Mouse (Mus musculus) cerebellum, adult 11-12 months (tissue): ENCODE measurements around the gene Gmip.

Experiments used
- DNase-seq: peaks from one replicate; pipeline ENCODE4 v3.0.0; 2022

The Gmip gene

DNA sequence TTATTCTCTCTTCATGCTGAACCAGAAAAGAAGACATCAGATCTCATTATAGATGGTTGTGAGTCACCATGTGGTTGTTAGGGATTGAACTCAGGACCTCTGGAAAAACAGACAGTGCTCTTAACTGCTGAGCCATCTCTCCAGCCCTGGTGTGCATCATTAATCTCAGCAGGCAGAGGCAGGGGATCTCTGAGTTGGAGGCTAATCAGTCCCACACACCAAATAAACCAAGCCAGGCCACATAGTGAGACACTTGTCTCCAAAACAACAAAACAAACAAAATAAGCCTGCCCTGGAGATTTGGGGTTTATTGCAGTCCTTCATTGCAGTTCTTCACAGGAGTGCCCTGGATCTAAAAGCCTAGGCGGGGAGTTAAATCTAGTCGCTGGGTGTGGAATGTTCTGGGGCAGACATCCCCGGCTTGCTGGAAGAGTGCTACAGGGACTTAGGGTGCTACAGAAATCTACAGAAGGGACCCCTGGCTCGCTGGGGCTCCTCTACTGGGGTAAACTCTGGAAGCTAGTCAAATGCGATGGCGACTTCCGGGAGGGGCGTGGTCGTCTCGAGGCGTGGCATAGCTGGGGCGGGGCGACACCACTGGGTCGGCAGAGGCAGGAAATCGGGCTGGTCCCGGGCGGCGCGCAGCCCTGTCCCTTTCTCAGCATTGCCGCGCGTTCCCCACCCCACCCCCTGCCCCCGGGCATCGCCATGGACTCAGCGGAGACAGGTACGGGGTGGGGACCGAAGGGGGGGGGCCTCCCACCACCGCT lies at the start of gene Gmip:
Gene Gmip (plus strand): TSS at position 586 of the 770 bp plus-strand sequence.
- no peak for DNase-seq

DNA sequence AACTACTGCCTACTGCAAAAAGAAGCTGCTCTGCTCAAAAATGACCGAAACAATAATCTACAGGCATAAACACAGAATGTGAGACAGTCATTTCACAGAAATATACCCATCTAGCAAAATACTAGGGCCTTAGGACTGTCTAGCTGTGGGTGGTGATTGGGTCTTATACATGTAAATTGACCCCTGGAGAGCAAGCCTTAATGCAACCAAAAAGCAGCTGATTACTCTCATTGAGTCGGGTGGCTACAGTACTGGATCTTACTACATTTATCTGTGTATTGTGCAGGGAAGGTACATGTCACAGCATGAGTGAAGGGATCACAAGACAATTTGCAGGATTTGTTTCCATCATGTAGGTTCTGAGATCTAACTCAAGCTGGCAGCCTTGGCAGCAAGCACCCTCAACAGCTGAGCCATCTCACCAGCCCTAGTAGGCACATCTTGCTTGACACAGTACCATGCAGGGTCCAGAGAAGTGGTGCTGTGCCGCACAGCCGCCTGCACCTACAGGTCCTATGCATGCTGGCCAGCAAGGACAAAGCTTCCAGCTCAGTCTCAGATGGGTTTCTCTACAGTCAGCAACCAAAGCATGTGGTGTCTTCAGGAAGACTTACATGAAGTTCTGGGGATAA lies 46.5 kb upstream of the Gmip start:
- DNase-seq = no peak

DNA sequence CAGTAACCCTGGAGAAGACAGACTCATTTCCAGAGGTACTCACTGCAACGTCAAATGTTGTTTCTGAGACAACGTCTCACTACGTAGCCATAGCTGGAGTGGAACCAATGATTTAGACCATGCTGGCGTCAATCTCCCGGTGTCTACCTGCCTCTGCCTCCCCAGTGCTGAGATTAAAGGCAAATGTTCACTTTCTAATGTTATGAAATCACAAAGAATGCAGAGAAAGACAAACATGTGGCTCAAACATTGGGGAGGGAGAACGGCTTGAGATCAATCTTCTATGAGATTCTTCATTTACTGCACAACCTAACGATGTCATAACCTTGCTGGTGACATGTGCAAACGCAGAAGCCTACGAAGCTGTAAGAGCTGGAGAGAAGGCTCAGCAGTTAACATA lies 37.3 kb upstream of the Gmip start:
- no peak for DNase-seq

DNA sequence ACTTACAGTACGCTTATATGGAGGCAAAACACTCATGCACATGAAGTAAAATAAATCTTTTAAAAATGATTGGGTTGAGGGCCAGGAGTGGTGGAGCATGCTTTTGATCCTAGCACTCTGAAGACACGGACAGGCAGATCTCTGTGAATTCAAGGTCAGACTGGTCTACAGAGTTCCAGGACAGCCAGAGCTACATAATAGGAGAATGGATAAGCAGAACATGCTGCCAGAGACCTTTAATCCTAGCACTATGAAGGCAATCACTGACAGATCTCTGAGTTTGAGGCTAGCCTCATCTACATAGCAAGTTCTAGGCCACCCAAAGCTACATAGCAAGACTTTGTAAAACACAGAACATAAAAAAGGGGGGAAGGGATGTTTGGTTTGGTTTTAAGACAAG lies 36.4 kb upstream of the Gmip start:
- DNase-seq = no peak

DNA sequence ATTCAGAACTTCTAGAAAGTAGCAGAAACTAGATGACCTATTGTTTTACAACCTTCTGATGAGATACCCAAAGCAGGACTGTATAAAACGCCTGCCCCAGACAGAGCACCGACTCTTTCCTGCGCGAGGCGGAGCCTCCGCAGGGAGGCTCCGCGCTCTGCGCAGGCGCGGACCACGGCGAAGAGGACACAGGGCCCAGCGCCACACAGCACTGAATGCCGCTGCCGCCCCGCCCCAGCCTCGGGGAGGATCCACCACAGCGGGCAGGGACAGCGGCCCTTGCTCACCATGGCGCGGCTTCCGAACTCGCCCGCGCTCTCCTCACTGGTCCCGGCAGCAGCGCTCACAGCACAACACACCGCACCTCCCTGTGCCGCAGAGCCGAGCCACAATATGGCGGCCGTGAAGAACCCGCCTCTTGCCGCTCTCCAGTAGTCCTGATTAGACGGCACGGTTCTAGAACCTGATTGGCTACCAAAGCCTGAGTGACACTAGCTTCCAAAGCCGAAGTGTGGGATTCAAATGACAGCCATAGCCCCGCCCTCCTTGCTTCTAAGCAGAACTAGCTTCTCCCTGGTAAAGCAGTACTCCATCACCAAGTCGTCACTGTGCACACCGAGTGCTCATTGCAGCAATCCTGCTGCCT lies 33.9 kb upstream of the Gmip start, which contains the start of gene Gm20422:
Gene Gm20422 (minus strand): TSS at position 384 of the 646 bp plus-strand sequence.
- peak; percentile 93 for DNase-seq

DNA sequence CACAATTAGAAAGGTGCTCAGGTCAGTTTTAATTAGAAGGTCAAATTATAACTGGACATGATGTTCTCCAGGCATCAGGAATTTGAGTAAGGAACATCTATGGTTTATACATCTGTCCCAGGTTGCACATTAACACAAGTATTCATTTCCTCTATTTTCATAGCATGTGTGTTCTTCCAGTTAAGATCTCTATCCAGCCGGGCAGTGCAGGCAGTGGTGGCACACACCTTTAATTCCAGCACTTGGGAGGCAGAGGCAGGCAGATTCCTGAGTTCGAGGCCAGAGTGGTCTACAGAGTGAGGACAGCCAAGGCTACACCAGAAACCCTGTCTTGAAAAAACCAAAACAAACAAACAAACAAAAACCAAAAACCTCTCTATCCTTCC lies 33.3 kb upstream of the Gmip start:
- no peak for DNase-seq

DNA sequence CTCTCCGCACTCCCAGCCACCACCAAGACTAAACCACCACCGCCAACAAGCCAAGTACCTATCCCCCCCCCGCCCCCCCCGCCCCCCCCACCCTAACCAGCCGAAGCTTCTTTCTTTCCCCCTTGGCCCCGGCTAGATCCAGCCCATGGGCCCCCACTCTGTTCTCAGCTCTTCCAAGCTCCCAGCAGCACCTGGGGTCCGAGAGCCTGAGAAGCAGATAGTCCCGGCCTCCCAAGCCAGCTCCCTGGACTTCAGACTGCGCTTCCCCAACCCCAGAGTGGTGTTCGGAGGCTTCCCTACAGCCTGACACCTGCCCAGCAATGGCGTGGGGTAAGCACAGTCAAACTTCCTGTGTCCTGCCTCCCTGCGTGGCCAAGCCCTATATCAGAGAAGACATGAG lies 31.4 kb upstream of the Gmip start:
- no peak for DNase-seq

DNA sequence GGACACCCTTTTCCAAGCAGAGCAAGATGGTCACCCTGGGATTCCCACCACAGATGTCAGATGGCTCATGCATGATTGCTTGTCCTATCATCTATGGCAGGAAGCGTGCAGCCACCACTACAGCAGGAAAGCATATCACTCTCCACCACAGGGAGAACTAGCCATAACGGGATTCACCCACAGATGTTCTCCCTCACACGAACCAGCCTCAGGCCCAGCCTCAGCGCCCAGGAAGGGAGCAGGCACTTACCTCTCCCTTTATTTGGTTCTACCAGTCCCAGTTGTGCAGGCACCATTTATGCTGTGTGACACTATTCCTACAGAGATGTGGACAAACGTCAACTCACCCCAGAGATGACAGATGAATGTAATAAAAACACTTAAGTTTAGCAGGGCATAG lies 19.4 kb upstream of the Gmip start:
- DNase-seq = no peak

DNA sequence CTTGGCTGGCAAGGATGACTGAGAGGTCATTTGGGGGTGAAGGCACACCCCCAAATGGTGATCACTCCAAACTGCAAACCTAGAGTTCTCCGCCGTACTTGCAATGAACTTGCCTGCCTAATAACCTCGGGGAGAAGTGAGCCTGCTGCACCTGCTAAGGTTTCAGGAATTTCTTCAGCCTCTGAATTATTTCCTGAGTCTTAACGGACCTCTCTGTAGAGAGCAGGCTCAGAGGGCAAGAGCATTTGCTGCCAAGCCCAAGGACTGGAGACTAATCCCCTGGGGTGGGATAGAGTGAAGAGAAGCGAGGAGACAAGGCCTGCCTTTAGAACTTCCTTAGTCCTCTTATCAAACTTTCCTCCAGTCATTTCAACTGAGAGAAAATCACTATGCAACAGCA lies 18.7 kb upstream of the Gmip start:
- no peak for DNase-seq

DNA sequence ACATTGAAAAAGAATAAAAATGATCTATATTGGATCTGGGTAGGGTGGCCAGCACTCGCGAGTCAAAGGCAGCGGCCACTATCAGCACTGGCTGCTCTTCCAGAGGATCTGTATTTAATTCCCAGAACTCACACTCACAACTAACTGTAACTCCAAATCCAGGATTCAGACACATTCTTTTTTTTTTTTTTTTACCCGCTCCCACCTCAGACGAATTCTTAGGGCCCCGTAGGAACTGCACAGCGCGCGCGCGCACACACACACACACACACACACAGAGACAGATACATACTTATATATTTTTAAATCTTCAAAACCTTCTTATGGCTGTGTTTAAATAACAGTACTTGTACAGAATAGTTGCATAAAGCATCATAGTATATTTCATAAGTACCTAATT lies 18.1 kb upstream of the Gmip start:
- no peak for DNase-seq

DNA sequence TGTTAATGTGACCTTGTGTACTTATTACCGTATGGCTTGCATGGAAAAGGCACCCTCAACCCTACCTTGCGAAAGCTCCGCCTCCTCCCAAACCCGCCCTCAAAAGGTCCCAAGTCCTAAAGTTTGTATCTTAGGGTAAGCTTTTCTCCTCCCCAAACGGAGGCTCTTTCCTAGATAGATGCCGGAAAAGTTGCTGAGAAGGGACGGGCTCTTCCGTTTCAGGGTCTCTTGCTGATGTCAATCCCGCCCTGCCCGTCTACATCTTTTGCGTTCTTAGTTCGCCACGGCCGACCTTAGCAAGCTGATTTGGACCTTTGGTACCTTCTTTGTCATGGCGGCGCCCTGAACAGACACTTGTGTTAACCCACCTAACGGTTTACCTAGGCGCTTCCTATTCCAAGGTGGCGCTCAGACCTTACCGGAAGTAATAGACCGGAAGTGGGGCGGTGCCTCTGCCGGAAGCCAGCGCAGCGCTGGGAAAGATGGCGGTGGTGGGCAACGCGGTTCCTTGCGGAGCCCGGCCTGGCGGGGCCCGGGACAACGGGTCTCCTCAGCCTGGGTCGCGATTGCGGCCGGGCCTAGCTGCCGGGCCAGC lies 17.6 kb upstream of the Gmip start, which contains the start of the genes Atp13a1 and Zfp866:
Gene Atp13a1 (plus strand): TSS at position 391 of the 595 bp plus-strand sequence.
Gene Zfp866 (minus strand): TSS at position 406 of the 595 bp plus-strand sequence.
- peak; percentile 86 for DNase-seq

DNA sequence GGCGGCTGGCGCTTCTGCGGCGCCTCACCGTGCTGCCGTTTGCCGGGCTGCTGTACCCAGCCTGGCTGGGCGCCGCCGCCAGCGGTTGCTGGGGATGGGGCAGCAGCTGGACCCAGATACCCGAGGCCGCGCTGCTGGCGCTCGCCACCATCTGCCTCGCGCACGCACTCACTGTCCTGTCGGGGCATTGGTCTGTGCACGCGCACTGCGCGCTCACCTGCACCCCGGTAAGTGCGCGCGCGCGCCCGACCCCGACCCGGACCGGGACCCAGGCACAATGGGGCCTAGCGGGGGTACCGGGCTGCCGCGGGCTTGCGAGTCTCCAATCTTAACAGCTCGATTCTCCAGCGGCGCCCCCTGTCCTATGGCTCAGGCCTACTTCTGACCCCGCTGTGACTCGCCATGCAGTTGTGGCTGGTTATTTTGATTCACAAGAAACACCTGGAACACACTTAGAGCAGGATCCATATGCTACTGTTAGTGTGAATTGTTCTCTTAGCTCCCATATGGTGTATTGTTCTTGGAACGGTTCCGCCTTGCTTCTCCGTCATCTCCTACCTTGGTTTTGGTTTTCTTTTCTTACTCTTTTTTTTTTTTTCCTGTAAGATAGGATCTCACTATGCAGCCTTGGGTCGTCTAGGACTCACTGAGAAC lies 16.9 kb upstream of the Gmip start:
- DNase-seq = peak; percentile 69

DNA sequence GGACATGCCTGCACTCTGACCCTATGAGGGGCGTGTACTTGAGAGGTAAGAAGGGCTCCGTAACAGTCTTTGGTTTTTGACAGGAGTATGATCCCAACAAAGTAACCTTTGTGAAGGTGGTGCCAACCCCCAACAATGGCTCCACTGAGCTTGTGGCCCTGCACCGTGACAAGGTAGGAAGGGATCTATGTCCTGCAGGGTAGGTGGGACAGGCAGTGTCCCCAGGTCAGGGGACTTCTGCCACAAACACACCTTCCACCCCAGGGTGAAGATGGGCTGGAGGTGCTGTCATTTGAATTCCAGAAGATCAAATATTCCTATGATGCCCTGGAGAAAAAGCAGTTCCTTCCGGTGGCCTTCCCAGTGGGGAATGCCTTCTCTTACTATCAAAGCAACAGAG lies 14.8 kb upstream of the Gmip start:
- DNase-seq = no peak

DNA sequence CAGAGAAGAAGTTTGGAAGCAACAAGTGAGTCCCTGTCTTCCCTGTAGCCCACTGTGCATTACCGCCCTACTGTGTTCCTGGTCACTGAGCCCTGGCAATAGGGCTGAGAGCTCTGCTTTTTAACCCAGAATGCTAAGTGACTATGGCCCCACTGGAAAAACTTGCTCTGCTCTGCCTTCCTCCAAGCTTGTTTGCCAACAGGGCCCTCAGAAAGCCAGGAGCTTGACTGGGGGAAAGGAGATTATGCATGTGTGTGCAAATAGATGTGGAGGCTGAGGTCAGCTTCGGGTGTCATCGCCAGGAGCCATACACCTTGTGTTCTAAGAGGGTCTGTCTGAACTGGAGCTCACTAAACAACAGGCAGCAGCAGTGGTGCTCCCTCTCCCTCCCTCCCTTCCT lies 14.4 kb upstream of the Gmip start:
- DNase-seq = no peak

DNA sequence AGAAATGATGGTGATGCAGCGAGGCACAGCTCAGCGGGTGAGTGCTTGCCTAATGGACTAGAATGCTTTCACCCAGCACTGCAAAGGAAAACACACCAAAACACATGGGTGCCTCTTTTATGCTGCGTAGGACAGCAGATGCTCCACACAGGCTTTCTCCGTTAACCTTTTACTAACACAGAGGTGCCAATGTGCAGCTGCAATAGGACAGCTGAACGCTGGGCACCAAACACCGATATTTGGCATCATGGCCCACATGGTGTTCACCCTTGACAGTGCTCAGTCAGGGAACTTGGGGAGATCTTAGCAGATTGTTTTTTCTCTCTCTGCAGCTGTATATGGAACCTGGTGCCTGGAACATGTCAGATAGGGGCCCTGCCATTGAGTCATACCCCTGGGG lies 13.6 kb upstream of the Gmip start:
- no peak for DNase-seq

DNA sequence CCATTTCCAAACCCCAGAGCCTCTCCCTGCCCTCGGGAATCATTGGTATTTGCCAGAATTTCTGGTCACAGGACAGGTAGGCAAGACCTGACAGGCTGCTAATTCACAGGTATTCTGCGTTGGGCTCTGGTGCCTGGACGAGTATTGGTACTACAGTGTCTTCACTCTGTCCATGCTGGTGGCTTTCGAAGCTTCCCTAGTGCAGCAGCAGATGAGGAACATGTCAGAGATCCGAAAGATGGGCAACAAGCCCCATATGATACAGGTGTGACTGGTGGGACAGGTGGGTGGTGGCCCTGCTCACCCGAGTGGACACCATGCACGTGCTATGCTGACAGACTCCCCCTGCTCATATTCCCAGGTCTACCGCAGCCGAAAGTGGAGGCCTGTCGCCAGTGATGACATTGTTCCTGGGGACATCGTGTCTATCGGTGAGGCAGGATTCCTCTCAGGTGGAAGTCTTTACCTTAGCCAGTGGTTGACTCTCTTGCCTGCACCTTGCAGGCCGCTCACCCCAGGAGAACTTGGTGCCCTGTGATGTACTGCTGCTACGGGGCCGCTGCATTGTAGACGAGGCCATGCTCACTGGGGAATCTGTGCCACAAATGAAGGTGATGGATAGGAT lies 11.6 kb upstream of the Gmip start:
- DNase-seq = no peak

DNA sequence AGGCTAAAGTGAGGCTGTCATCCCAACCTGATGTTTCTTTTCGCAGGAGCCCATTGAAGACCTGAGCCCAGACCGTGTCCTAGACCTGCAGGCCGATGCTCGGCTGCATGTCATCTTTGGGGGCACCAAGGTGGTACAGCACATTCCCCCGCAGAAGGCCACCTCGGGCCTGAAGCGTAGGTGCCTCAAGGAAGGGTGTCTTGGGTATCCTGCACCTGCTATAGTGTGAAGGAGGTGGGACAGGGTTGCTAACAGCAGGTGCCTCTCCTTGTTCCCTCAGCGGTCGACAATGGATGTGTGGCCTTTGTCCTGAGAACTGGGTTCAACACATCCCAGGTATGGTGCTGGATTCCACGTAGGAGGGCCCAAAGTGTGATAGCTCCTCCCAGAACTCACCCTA lies 10.8 kb upstream of the Gmip start:
- DNase-seq = no peak

DNA sequence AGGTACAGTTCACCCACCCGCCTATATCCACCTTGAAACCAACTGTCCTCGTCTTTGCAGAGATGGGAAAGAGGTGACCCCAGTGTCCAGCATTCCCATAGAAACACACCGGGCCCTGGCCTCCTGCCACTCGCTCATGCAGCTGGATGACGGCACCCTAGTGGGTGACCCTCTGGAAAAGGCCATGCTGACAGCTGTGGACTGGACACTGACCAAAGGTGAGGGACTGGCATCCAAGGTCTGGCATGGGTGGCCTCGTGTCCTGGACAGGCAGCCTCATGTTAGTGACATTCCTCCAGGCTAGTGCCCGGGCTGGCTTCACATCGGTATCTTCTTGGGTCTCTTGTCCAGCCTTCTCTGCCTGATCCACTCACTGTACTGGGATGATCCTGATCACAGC lies 9.2 kb upstream of the Gmip start:
- no peak for DNase-seq

DNA sequence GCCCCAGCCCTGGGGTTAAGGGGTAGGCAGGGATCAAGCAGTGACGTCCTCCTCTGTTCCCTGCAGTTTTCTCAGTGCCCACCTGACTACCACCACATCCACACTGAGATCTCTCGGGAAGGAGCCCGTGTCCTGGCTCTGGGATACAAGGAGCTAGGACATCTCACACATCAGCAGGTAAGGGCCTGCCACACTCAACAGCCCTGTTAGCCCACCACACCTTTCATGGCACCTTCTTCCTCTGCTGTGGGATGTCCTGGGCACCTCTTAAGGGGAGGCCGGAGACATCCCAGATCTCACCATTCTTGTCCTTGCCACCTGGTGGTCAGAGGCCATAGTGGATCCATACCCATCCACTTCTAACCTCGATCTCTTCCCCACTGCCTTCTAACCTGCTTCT lies 8.5 kb upstream of the Gmip start:
- no peak for DNase-seq

DNA sequence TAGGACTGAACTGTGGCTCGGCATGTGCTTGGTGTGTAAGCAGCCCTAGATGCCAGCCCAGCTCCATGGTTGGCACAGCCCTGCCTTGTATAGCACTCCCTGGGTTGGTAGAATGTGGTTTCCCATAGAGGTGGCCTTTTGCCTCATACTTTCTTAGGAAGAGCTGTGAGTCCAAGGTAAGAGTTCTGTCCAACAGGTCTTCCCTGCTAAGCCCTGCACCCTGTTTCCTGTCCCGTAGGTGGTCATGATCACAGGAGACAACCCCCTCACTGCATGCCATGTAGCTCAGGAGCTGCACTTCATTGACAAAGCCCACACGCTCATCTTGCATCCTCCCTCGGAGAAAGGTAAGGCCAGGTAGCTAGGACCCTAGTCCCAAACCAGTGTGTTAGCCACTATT lies 6.7 kb upstream of the Gmip start:
- no peak for DNase-seq

DNA sequence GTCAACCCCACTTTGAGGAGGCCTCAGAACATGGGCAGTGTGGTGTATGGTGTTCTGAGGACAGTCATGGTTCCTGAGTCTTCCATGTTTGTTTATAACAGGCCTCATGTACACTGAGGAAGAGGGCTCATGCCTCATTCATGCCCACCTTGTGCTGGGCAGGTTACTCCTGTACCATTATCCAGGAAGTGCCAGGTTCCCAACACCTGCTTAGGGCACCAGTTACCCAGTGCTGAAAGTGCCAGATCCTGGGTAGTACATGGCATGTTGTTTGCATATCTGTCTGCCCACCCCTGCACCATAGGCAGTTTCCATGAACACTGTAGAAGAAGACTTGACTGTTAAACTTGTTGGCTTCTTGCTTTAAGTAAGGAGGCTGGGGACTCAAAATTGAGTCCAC lies 6.3 kb upstream of the Gmip start:
- no peak for DNase-seq

DNA sequence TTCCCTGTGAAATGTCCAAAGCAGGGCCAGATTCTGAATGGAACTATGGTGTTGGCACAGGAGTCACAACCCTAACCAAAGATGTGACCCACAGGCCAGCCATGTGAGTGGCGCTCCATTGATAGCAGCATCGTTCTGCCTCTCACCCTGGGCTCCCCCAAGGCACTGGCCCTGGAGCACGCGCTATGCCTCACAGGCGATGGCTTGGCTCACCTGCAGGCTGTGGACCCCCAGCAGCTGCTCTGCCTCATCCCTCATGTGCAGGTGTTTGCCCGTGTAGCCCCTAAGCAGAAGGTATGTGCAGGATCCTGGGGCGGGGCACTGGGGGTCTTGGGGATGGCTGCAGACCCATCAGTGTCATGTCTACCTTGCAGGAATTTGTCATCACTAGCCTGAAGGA lies 5.1 kb upstream of the Gmip start:
- no peak for DNase-seq

DNA sequence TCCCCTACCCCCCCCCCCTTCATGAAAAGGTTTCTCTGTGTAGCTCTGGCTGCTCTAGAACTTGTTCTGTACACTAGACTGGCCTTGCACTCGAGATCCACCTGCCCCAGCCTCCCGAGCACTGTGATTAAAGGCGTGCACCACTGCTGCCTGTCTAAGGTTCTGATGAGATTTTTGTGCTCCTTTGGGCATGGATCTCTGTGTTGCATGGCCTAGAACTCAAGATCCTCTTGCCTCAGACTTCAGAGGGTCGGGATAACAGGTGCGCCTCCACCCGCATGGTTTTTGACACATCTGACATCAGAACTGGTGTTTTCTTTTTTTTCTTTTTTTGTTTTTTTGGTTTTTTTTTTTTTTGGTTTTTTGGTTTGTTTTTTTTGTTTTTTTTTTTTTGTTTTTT lies 3.9 kb upstream of the Gmip start:
- DNase-seq = no peak
